Mouse (Mus musculus) frontal cortex, postnatal 25 days (tissue): ENCODE measurements around the gene Pde10a.

ENCODE experiments used
- DNase-seq, 2 experiments: peaks; one replicate each; pipeline ENCODE4 v3.0.0; 2022; ENCODE audit warnings: low spot score in 2 of 2

The Pde10a gene

GRCm38 (mm10) chr17:8525971-8526740 is 984 bp downstream of the Pde10a start:
- DNase-seq = no peak

GRCm38 (mm10) chr17:8526815-8527261 is 1.7 kb downstream of the Pde10a start:
- DNase-seq = no peak

DNA sequence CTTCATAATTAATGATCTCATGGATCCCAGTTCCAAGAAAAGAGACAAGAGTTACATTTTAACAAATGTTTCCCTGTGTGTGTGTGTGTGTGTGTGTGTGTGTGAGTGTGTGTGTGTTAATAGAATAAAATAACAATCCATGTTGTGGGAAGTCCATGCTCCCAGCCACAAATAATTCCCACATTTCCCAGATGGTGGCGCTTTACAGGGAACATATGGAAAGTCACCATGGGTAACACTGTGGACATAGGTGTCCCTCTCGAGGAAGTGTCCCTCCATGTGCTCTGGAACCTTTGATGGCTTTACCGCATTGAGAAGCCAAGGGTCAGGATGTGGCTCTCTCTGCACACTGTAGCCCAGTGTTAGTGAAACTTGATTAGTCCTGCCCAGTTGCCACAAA is 3.5 kb downstream of the Pde10a start:
- DNase-seq = no peak

- DNase-seq = no peak
Measured at GRCm38 (mm10) chr17:8532609-8533008, 7.4 kb downstream of the Pde10a start.

GRCm38 (mm10) chr17:8533828-8534227 is 8.7 kb downstream of the Pde10a start:
- DNase-seq = no peak

GRCm38 (mm10) chr17:8536522-8536921 is 11.3 kb downstream of the Pde10a start:
- no peak for DNase-seq

DNA sequence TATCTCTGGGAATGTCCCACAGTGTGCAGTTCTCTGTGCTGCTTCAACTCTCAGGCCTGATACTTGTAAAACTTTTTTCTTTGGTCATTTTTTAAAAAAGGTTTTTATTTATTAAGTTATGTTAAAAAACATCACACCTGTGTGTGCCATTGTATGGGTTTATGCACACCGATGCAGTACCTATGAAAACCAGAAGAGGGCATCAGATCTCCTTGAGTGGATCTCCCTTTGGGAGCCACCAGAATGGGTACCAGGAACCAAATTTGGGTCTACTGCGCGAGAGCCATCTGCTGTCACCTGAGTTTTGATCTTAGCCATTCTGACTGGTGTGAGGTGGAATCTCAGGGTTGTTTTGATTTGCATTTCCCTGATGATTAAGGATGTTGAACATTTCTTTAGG is 12.9 kb downstream of the Pde10a start:
- DNase-seq = no peak

DNA sequence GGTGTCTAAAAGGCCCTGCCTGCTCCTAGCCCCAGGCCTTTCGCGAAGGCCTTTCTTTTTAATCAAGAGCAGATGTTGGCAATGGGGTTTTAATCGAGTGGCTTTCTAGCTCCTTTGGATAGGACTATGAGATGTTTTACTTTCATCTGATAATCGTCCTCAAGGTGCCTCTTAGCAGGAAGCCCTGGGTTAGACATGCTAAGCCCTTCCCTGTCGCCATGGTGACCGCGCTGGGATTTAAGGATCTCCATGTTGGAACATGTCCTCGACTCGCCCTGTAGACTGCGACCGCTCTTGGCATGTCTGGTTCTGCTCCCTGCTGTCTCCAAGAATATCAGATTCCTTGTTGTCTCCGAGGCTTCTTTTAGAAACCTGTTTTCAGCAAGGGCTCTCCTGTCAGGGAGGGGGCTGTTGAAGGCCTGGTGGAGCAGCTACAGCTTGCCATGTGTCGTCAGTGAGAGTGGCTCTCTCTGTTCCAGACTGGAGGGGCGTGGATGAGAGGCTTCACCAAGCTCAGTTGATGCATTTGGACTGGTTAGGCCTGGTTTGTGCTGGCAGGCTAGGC is 16.9 kb downstream of the Pde10a start:
- peak in 1 of 2 experiments; percentile 19 for DNase-seq

DNA sequence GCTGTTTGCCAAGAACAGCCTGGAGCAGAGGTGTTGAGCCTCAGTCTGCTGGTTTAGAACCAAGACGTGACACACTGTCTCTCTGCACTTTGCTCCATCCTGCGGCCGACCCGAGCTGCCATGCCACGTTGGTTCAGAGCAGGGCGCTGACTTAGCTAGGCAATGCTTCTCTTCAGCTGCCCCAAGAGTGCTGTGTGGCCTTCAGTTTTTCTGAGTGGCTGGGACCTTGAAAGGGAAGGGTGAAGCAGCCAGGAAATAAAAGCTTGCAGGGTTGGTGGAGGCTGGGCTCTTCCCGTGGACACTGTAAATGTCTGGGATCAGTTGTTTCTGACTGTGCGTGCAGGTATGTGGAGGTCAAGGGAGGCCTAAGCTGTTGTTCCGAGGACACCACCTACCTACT is 21.2 kb downstream of the Pde10a start:
- DNase-seq = no peak

GRCm38 (mm10) chr17:8548733-8549132 is 23.6 kb downstream of the Pde10a start:
- no peak for DNase-seq

DNA sequence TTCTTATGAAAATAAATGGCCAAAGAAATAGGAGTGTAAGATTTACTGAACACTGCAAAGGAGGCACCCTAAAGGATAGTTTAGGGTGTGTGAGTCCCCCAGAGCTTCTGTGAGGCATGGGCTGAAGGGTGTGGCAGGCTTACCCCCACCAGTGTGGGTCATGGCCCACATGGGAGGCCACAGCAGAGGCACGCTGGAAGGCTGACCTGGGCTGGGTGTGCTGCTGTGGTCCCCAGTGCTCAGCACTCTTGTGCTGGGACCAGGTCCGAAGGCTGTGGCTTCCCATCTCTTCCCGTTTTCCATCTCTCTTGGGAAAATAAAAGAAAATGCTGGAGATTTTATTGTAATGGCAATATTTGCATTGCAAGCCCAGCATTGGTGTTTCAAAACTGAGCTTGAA is 26.5 kb downstream of the Pde10a start:
- no peak for DNase-seq

DNA sequence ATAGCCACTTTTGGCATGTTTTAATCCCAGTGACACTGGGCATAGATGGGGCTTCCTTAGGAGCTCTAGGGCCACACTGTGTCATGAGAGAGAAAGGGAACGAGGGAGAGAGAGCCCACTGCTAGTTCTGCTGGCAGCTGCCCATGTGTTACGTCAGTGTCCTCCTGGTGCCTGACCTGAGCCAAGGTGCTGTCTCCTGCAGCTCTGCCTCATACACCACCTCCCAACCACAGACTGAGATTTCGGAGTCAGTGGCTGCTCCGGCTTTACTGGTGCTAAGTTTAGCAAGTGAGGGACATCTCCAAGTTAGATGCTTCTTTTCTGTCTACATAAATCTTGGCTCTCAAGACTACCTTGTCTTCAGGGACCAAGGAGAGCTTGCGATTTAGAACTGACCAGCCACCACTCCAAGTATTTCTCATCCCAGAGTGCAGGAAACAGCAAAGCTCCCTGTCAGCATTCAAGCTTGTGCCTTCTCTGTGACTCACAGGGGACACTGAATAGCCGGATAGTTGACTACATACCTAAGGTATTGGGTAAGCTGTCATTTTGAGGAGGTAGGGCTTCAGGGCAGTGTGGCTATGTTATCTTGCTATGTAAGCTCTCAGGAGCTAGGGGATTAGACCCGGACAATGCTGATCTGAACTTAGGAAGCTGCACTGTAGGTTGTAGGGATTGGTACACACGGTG is 27.3 kb downstream of the Pde10a start:
- no peak for DNase-seq

DNA sequence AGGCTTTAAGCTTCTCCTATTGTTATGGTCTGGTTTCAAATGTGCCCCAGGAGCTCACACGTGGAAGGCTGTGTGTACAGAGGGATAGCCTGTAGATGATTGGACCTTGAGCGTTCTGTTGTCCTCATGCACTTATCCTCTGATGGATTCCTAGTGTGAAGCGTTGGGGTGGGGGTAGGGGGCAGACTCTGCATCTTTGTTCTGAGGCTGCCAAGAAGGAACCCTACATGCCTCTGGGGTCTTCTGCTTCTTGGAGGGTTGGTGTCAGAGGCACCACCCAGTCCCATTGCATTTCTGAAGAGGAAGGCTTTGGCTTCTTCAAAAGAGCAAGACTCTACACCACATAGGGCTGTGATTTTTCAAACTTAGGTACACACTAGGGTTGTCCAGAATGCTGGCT is 28.4 kb downstream of the Pde10a start:
- no peak for DNase-seq

DNA sequence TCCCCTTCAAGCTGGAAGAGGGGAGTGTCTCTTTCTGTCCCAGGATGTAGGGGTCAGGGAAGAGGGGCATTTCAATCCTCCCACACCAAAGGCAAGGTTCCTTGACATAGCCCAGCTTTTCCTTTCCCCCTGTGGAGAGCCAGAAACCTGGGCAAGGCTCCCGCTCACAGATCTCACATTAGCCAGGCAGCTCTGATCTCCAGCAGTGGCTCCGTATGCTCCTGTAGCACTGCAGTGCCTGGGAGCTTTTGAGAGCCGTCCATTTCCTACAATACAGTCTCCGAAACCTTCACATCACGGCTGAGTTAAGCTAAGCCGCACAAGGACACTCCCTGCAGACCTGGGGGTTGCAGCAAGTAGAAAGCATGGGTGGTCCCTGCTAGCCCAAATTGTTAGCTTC is 29.0 kb downstream of the Pde10a start:
- DNase-seq = no peak

DNA sequence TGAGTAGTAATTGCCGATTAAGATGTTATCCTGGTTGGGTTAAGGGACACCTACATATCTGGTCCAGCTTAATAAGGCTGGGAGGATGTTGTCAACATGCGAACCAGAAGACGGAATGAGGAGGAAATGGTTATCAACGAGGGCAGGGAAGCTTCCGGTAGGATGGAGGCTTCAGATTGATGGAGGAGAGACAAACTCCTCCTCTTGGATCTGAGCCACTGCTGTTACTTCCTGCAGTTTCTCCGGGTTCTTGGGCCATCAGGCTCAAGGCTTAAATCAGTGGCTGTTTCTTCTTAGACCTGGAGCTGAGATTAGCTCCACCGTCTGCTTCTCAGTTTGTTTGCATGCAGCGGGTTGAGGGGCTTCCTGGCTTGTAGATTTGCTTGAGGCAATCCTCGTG is 30.6 kb downstream of the Pde10a start:
- DNase-seq = no peak

- DNase-seq = no peak
Measured at GRCm38 (mm10) chr17:8556223-8556622, 31.1 kb downstream of the Pde10a start.

DNA sequence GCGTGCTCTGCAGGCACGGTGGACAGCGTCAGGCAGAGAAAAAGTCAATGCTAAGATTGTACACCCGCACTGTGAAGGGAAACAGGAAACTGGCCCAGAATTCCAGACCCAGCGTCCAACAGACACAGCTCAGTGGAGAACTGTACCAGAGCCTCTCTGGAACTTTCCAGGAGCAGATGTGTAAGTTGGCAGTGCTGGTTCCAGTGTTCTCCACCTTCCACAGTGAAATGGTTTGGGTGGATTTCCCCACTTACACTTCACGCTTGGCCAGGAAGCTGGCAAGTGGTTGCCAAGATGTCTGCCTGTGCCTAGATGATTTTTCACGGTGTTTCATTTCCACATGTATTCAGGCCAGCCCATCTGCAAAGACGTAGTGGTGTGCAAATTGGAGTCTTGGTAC is 32.8 kb downstream of the Pde10a start:
- DNase-seq = no peak

- no peak for DNase-seq
Measured at GRCm38 (mm10) chr17:8562101-8562885, 37.1 kb downstream of the Pde10a start.

- no peak for DNase-seq
Measured at GRCm38 (mm10) chr17:8562886-8563280, 37.7 kb downstream of the Pde10a start.

DNA sequence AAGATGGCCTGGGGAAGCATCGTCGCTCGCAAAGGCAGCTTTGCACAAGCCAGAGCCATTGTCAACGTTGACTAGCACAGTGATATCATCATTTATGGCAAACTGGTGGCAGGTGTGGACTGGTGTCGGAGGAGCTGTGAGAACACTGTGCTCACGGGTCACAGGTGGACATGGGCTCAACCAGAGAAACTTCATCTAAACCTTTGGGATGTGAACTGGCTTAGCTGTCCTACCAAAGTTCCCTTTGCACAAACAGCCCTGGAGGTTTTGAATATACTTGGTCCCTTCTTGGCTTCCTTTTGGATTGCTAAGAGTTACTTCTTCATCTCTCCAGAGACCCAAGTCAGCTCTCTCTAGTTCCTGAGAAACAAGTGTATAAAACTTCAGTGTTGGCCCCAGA is 41.7 kb downstream of the Pde10a start, which contains the start of gene Gm17087:
TSS of gene Gm17087 (minus strand) at position 101 of the 400 bp plus-strand sequence.
- DNase-seq = no peak

DNA sequence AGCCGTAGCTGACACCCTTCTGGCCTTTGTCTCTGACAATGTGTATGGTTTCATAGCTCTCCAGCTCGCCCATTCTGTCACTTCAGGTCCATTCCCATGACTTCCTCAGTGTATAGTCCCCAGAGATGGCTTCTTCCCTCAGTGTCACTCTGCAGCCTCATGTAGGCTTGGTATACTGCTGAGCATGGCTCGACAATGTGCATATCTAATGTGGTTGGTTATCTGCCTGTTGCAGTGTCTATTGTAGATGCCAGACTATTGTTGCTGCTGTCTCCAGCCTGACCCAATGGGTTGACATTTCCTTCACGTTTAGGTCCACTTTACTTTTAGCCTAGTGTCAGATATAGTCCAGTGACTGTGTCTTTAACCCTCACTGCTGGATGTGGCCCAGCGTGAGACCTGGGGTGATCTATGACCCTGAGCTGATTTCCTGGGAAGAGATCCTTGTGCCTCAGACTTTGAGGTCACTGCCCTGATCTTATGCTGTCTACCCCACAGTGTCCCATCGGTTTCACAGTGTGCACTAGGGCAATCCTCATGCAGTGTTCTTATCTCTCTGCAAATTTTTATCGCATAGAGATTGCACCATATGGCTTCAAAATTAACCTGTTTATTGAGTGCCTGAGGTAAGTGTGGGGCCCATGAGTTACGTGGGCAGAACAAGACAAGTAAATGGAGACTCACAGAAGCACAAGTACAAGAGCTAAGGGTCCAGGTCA is 48.5 kb downstream of the Pde10a start:
- no peak for DNase-seq
